Mouse (Mus musculus) embryonic stem cell, embryonic (primary cell): ENCODE measurements at regions not wholly inside any gene's neighbourhood (a gene's known extent, or its start where the extent isn't known, plus 50 kb on each side); places are given as distances from the start of the nearest gene placed in this dataset.

Source experiments
- CTCF ChIA-PET, 4 experiments: fragments of 300-600 bp in 2 of 4; fragments of 350-600 bp in 2 of 4; sonication (Branson Sonifier 250); formaldehyde crosslinking; loops; one replicate each; lab custom pipeline; 2022; ENCODE audit warnings: inconsistent platforms in 2 of 4; lab: Charles Lee
- POLR2A ChIA-PET, 4 experiments: fragments of 300-600 bp in 2 of 4; fragments of 350-600 bp in 2 of 4; sonication (Branson Sonifier 250); formaldehyde crosslinking; loops; one replicate each; lab custom pipeline; 2022; ENCODE audit warnings: antibody characterized with exemption in 4 of 4, inconsistent platforms in 1 of 4; lab: Charles Lee

GRCm38 (mm10) chr14:65476699-65477098, 118.5 kb downstream of the Zfp395 start:
- CTCF ChIA-PET: no interaction called here
- POLR2A ChIA-PET: no interaction called here

- ChIA-PET CTCF (interaction anchor here in 1 of 4 experiments (0.6 kb wide), 1 partner anchor 22 kb away, joined by 4 read pairs; no protein-coding TSS in a partner anchor), POLR2A (no interaction called here)
Observed at GRCm38 (mm10) chr14:65479744-65480143, 121.6 kb downstream of the Zfp395 start.

GRCm38 (mm10) chr14:65480398-65480797, 122.2 kb downstream of the Zfp395 start:
- ChIA-PET CTCF (interaction anchor here (0.6 kb wide), 5 partner anchors 21 to 680 kb away, joined by 3 to 4 read pairs (median 3); no protein-coding TSS in a partner anchor), POLR2A (no interaction called here)
